Mouse (Mus musculus) CH12.LX (cell line): ENCODE data around the gene Sirt3. TPM values are rescaled to one million over a fixed set of nuclear protein-coding genes. Genes with fewer than 3 reads are reported as not detected.

Experiments
- DNase-seq: peaks from one replicate; pipeline ENCODE4 v3.0.0-alpha.2; 2013; ENCODE audit errors: extremely low read depth
- H3K27ac ChIP-seq: 2 replicates; pipeline ENCODE4 v1.5.1; 2012; ENCODE audit warnings: low read depth, mild to moderate bottlenecking, control low read depth, moderate library complexity; ENCODE audit not compliant: insufficient read depth
- H3K27me3 ChIP-seq: replicated peaks from 2 replicates; pipeline ENCODE3; 2012; ENCODE audit warnings: inconsistent platforms
- H3K36me3 ChIP-seq, 2 experiments: replicated peaks in 1 of 2; 2 replicates each; pipeline versions ENCODE3 to v1.6.1; 2012; ENCODE audit warnings: inconsistent platforms in 1 of 2, low read length in 1 of 2, mild to moderate bottlenecking in 1 of 2, mixed read lengths in 1 of 2, moderate library complexity in 1 of 2; ENCODE audit not compliant: control insufficient read depth in 1 of 2, insufficient read depth in 1 of 2
- H3K4me1 ChIP-seq, 2 experiments: 2 replicates each; pipeline ENCODE4 v1.6.1; 2012; ENCODE audit warnings: inconsistent platforms in 1 of 2, moderate library complexity in 1 of 2; ENCODE audit not compliant: insufficient read depth in 2 of 2, control insufficient read depth in 1 of 2
- H3K4me2 ChIP-seq: 2 replicates; pipeline ENCODE4 v1.6.1; 2012; ENCODE audit warnings: low read depth, mild to moderate bottlenecking, control low read depth; ENCODE audit not compliant: poor library complexity, insufficient read depth, severe bottlenecking
- H3K4me3 ChIP-seq, 3 experiments: fragments of 150-350 bp in 1 of 3; sonication (generic) in 1 of 3; replicated peaks in 1 of 3; 2 replicates each; pipeline versions ENCODE3 to v1.5.1; 2011 to 2012; ENCODE audit warnings: low read depth in 2 of 3, low read length in 2 of 3, mild to moderate bottlenecking in 2 of 3, moderate library complexity in 2 of 3, control low read depth in 1 of 3, improper control_type of control experiment in 1 of 3, inconsistent platforms in 1 of 3, mixed read lengths in 1 of 3; ENCODE audit not compliant: poor library complexity in 1 of 3
- H3K79me2 ChIP-seq: replicated peaks from 2 replicates; pipeline ENCODE4 v1.6.1; 2012; ENCODE audit warnings: mild to moderate bottlenecking, moderate library complexity; ENCODE audit not compliant: control insufficient read depth, poor library complexity, insufficient read depth, severe bottlenecking; ENCODE audit errors: extremely low read depth
- H3K9ac ChIP-seq: 2 replicates; pipeline ENCODE4 v1.6.1; 2012; ENCODE audit warnings: low read depth, mild to moderate bottlenecking, control low read depth, moderate library complexity; ENCODE audit not compliant: insufficient read depth
- H3K9me3 ChIP-seq: replicated peaks from 2 replicates; pipeline ENCODE3; 2012; ENCODE audit warnings: low read length, inconsistent platforms, mixed read lengths
- BHLHE40 ChIP-seq: IDR thresholded peaks from 2 replicates; pipeline ENCODE4 v1.6.1; 2011; ENCODE audit warnings: mild to moderate bottlenecking, low read depth, low read length, improper control_type of control experiment
- CHD1 ChIP-seq: IDR thresholded peaks from 2 replicates; pipeline ENCODE4 v1.6.1; 2012; ENCODE audit warnings: low read depth, low read length, improper control_type of control experiment, inconsistent platforms
- CHD2 ChIP-seq: IDR thresholded peaks from 2 replicates; pipeline ENCODE4 v1.6.1; 2011; ENCODE audit warnings: low read length, improper control_type of control experiment
- CTCF ChIP-seq, 2 experiments: IDR thresholded peaks in 1 of 2; conservative IDR thresholded peaks in 1 of 2; 2 replicates each; pipeline ENCODE4 v1.5.1; 2011 to 2012; ENCODE audit warnings: low read depth in 2 of 2, low read length in 2 of 2, improper control_type of control experiment in 1 of 2, inconsistent platforms in 1 of 2, mild to moderate bottlenecking in 1 of 2, moderate library complexity in 1 of 2
- ELF1 ChIP-seq: IDR thresholded peaks from 2 replicates; pipeline ENCODE4 v1.6.1; 2014; ENCODE audit warnings: low read depth, mild to moderate bottlenecking, inconsistent platforms, low read length, improper control_type of control experiment
- EP300 ChIP-seq: IDR thresholded peaks from 2 replicates; pipeline ENCODE4 v1.6.1; 2011; ENCODE audit warnings: low read length, improper control_type of control experiment
- GABPA ChIP-seq: IDR thresholded peaks from 2 replicates; pipeline ENCODE4 v1.6.1; 2012; ENCODE audit warnings: low read depth, low read length, improper control_type of control experiment, inconsistent platforms; ENCODE audit not compliant: insufficient replicate concordance
- IRF4 ChIP-seq: IDR thresholded peaks from 2 replicates; pipeline ENCODE4 v1.6.1; 2014; ENCODE audit warnings: low read depth, mild to moderate bottlenecking, inconsistent platforms, low read length, improper control_type of control experiment
- MAZ ChIP-seq: IDR thresholded peaks from 2 replicates; pipeline ENCODE4 v1.6.1; 2012; ENCODE audit warnings: low read depth, mild to moderate bottlenecking, inconsistent platforms, low read length, improper control_type of control experiment, moderate library complexity
- MXI1 ChIP-seq: IDR thresholded peaks from 2 replicates; pipeline ENCODE4 v1.6.1; 2011; ENCODE audit warnings: mild to moderate bottlenecking, low read depth, low read length, improper control_type of control experiment
- NELFE ChIP-seq: IDR thresholded peaks from 2 replicates; pipeline ENCODE4 v1.6.1; 2011; ENCODE audit warnings: low read depth, low read length, improper control_type of control experiment
- PAX5 ChIP-seq: IDR thresholded peaks from 2 replicates; pipeline ENCODE4 v1.6.1; 2012; ENCODE audit warnings: low read length, inconsistent platforms, mixed read lengths
- POLR2A ChIP-seq: IDR thresholded peaks from 2 replicates; pipeline ENCODE4 v1.6.1; 2011; ENCODE audit warnings: low read depth, mild to moderate bottlenecking, improper control_type of control experiment, low read length
- RAD21 ChIP-seq: IDR thresholded peaks from 2 replicates; pipeline ENCODE4 v1.6.1; 2011; ENCODE audit warnings: low read depth, mild to moderate bottlenecking, low read length, improper control_type of control experiment, moderate library complexity
- SMC3 ChIP-seq: IDR thresholded peaks from 2 replicates; pipeline ENCODE4 v1.6.1; 2011; ENCODE audit warnings: low read depth, low read length, improper control_type of control experiment
- TBP ChIP-seq: conservative IDR thresholded peaks from 2 replicates; pipeline ENCODE4 v1.6.1; 2011; ENCODE audit warnings: low read depth, low read length, improper control_type of control experiment
- TCF12 ChIP-seq: IDR thresholded peaks from 2 replicates; pipeline ENCODE4 v1.6.1; 2014; ENCODE audit warnings: low read depth, mild to moderate bottlenecking, inconsistent platforms, low read length, improper control_type of control experiment
- USF2 ChIP-seq: conservative IDR thresholded peaks from 2 replicates; pipeline ENCODE4 v1.6.1; 2011; ENCODE audit warnings: low read depth, low read length, improper control_type of control experiment
- ZC3H11A ChIP-seq: IDR thresholded peaks from 2 replicates; pipeline ENCODE4 v1.6.1; 2012; ENCODE audit warnings: low read depth, mild to moderate bottlenecking, inconsistent platforms, low read length, improper control_type of control experiment
- ZMIZ1 ChIP-seq: IDR thresholded peaks from 2 replicates; pipeline ENCODE4 v1.6.1; 2012; ENCODE audit warnings: low read depth, mild to moderate bottlenecking, inconsistent platforms, low read length, improper control_type of control experiment
- ZNF384 ChIP-seq: IDR thresholded peaks from 2 replicates; pipeline ENCODE4 v1.6.1; 2012; ENCODE audit warnings: low read depth, low read length, improper control_type of control experiment, inconsistent platforms
- dilution Hi-C: fragments of 300-500 bp; cut with MboI; formaldehyde crosslinking; loops from 2 replicates; pipeline ENCODE4 v1.14.3; 2020; ENCODE audit warnings: low sequenced_read_pairs; ENCODE audit not compliant: extremely low pct_unique_long_range_greater_than_20kb, extremely low pct_ligation_motif_present
- in situ Hi-C: fragments of 300-500 bp; cut with MboI; formaldehyde crosslinking; loops from 3 replicates; pipeline ENCODE4 v1.14.3; 2019; ENCODE audit warnings: low sequenced_read_pairs, low pct_ligation_motif_present, low pct_unique_long_range_greater_than_20kb, mixed read lengths
- polyA plus RNA-seq: library from polyadenylated mRNA; unstranded; fragments of >175 nt; gene quantifications from 2 replicates; pipeline ENCODE4 v1.2.1, GENCODE M21; 2012; ENCODE audit warnings: low read depth; ENCODE audit not compliant: insufficient read length
- total RNA-seq, 2 experiments: library from RNA; depleted of rRNA; stranded (reverse); fragments of 300-350 nt in 1 of 2; fragments of >200 nt in 1 of 2; gene quantifications; 2 replicates each; pipeline ENCODE4 v1.2.3; 2012 to 2014

The Sirt3 gene
- total and polyA plus RNA-seq, 3 experiments, result 12.6 to 23.7 (median 16.6) TPM

DNA sequence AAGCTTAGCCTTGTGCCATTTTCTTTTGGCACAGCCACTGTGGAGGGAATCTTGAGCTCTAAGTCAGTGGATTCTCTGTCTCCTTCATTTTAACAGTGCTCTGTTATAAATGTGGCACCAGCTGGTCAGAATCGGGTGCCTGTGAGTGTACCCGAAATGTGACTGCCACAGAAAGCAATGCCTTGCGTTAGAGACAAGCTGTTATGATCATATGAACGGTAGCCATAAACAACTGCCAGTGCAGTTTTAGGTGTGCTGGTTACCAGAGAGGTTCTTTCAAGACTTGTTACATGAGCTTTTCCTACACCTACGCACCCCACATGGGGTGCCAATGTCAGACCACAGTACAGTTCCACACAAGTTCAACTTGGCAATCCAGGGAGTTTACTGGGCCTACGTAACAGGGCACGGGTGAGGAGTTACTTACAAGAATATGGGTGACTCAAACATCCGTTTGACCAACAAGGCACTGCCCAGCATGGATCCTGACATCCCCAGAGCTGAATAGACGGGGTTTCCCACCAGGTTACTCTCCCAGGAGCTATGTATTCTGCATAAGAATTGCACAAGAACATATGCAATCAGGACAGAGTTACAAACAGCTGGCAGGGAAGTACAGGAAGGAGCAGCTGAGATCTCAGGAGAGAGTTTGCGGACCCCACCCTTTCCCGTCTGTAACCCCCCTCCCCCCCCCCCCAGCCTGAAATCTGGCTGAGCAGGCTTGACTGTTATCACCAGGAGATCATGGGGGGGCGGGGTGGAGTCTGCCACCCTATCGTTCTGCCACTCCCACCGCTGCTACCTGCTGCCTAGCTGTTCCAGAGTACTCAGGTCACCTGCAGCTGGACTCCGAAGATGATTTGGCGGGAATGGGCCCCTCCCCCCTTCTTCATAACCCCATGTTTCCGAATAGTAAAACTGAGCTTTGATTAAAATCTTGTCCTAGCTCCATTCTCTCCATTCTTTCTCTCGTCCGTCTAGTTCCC is 41.1 kb downstream of the Sirt3 start:
- H3K36me3 ChIP-seq, result no peaks in the 10 kb centered on the region
- no peak for TF ChIP-seq SMC3
- no peak for TF ChIP-seq CTCF (conservative IDR thresholded peaks at IDR 0.05 in 1 of 2, IDR thresholded peaks at IDR 0.05 in 1 of 2; ENCODE audit: low read depth in 2 of 2, low read length in 2 of 2)
- TF ChIP-seq CHD1, result no peak
- no peak for TF ChIP-seq ZMIZ1
- no peak for TF ChIP-seq MXI1
- TF ChIP-seq IRF4, result no peak
- TF ChIP-seq EP300, result no peak
- TF ChIP-seq CHD2, result no peak
- TF ChIP-seq BHLHE40, result no peak
- no peak for TF ChIP-seq POLR2A
- TF ChIP-seq GABPA, result no peak
- no peak for TF ChIP-seq ZNF384
- no peak for TF ChIP-seq MAZ
- TF ChIP-seq TBP, result no peak
- no peak for TF ChIP-seq TCF12
- TF ChIP-seq ZC3H11A, result no peak
- H3K4me3 ChIP-seq, result no peak overlapping the region
- no peak overlapping the region for H3K27ac ChIP-seq
- H3K27me3 ChIP-seq, result peaks cover 80% of the 10 kb centered on the region
- no peaks in the 10 kb centered on the region for H3K79me2 ChIP-seq
- H3K4me1 ChIP-seq, result peaks cover 0 to 5% of the 10 kb centered on the region in 2 experiments; a peak in 2 of 4 replicates
- in situ Hi-C loops (loop anchor here (5.0 to 25.0 kb wide), 3 partner anchors 61 to 754 kb away; partner anchors contain the start of genes Caly, Cox8b, Prap1 and Rnh1), dilution Hi-C loops (no loop called here)
- H3K9ac ChIP-seq, result no peak overlapping the region
- no peak overlapping the region for H3K4me2 ChIP-seq
- H3K9me3 ChIP-seq, result no peaks in the 10 kb centered on the region
- no peak for DNase-seq

- DNase-seq, result no peak
- dilution Hi-C loops, result no loop called here
- in situ Hi-C loops, result loop anchor here (25.0 kb wide), 1 partner anchor 752 kb away; the partner anchor contains the start of genes Caly and Prap1
Observed at GRCm38 (mm10) chr7:140839556-140839955, 42.6 kb downstream of the Sirt3 start.

More at GRCm38 (mm10) chr7:140839556-140839955, 42.6 kb downstream of the Sirt3 start:
- Histone ChIP-seq H3K4me1 (no peaks in the 10 kb centered on the region), H3K79me2 (no peaks in the 10 kb centered on the region), H3K9me3 (no peaks in the 10 kb centered on the region), H3K9ac (no peak overlapping the region), H3K27me3 (peaks cover 86% of the 10 kb centered on the region), H3K4me3 (no peak overlapping the region), H3K27ac (no peak overlapping the region), H3K36me3 (no peaks in the 10 kb centered on the region), H3K4me2 (no peak overlapping the region)
- TF ChIP-seq RAD21 (no peak), ZNF384 (no peak), NELFE (no peak), ELF1 (no peak), TCF12 (no peak), ZC3H11A (no peak), USF2 (no peak), PAX5 (no peak)
